Mouse (Mus musculus): ENCODE measurements around the gene Adgrg6.

Gene Adgrg6

GRCm38 (mm10) chr10:14385574-14385973 is 159.9 kb downstream of the Adgrg6 start:
- no peak for DNase-seq (ENCODE audit: low spot score)

GRCm38 (mm10) chr10:14365065-14365589 is 180.3 kb downstream of the Adgrg6 start:
- peak; percentile 43 for DNase-seq (ENCODE audit: low spot score)

GRCm38 (mm10) chr10:14363226-14363625 is 182.2 kb downstream of the Adgrg6 start:
- no peak for DNase-seq (ENCODE audit: low spot score)

- DNase-seq (ENCODE audit: low spot score) = no peak
Observed at GRCm38 (mm10) chr10:14358271-14358670, 187.2 kb downstream of the Adgrg6 start.
